Mouse (Mus musculus): ENCODE results near the gene Sppl2c. TPM values are rescaled to one million over a fixed set of nuclear protein-coding genes. Genes with fewer than 3 reads are reported as not detected.
"Not testable (repeated sequence)": the region's sequence is repeated elsewhere in the genome, so short reads cannot be mapped to it uniquely, and the experiment has no call there.

Gene Sppl2c
- polyA plus RNA-seq, 1 experiment from 2014 or later: not detected

DNA sequence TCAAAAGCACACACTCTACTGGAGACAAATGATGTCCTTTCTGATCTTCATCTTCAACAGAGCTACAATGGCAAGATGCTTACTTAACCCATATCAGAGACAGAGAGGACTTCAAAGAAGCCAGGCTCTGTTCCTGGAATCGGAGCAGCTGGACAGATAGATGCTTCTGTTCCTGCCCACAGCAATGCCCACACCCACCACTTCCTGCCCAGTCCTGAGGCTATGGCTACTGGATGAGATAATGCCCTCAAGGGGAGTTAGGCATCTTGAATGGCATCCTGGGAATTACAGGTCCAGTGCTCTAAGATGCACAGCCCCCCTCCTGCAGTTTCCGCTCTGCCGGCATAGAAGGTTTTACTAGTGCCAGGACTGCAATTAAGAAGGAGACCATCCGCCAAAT is 20.4 kb downstream of the Sppl2c start:
- DNase-seq (ENCODE audit: low spot score): no peak
- Histone ChIP-seq H3K4me2 (no peak overlapping the region), H3K4me1 (replicated peaks; ENCODE audit: control insufficient read depth, insufficient read depth, low read length) (no peaks in the 10 kb centered on the region), H3K27ac (ENCODE audit: low read depth, low read length) (no peak overlapping the region), H3K9ac (ENCODE audit: low read depth, low read length) (no peak overlapping the region), H3K4me3 (ENCODE audit: low read depth, low read length) (no peak overlapping the region), H3K27me3 (replicated peaks; ENCODE audit: control insufficient read depth, insufficient read depth, low read length) (no peaks in the 10 kb centered on the region), H3K36me3 (ENCODE audit: control insufficient read depth, insufficient read depth, low read length) (no peaks in the 10 kb centered on the region), H3K9me3 (ENCODE audit: control insufficient read depth, low read length) (no peaks in the 10 kb centered on the region)
- WGBS: 73% methylated on average over 4 of the region's 4 CpGs
- no peak for ATAC-seq (replicated peaks; ENCODE audit: low FRiP score)

DNA sequence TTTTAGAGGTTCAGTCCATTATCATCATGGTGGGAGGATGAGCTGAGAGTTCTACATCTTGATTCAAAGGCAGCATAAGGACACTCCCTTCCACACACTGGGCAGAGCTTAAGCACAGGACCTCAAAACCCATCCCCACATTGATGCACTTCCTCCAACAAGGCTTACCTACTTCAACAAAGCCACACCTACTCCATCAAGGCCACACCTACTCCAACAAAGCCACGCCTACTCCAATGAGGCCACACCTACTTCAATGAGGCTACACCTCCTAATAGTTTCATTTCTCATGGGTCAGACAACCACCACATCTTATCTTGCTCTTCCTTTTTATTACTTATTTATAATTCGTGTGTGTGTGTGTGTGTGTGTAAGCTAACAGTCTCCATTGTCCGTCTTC is 22.9 kb downstream of the Sppl2c start:
- WGBS: 65% methylated on average over 3 of the region's 3 CpGs
- no peaks in the 10 kb centered on the region for H3K36me3 ChIP-seq (ENCODE audit: control insufficient read depth, insufficient read depth, low read length)
- H3K4me2 ChIP-seq: no peak overlapping the region
- no peak overlapping the region for H3K4me3 ChIP-seq (ENCODE audit: low read depth, low read length)
- H3K27me3 ChIP-seq (replicated peaks; ENCODE audit: control insufficient read depth, insufficient read depth, low read length): no peaks in the 10 kb centered on the region
- no peak overlapping the region for H3K27ac ChIP-seq (ENCODE audit: low read depth, low read length)
- H3K9me3 ChIP-seq (ENCODE audit: control insufficient read depth, low read length): no peaks in the 10 kb centered on the region
- H3K4me1 ChIP-seq (replicated peaks; ENCODE audit: control insufficient read depth, insufficient read depth, low read length): no peaks in the 10 kb centered on the region
- DNase-seq (ENCODE audit: low spot score) (no peak), ATAC-seq (replicated peaks; ENCODE audit: low FRiP score) (no peak)
- no peak overlapping the region for H3K9ac ChIP-seq (ENCODE audit: low read depth, low read length)

DNA sequence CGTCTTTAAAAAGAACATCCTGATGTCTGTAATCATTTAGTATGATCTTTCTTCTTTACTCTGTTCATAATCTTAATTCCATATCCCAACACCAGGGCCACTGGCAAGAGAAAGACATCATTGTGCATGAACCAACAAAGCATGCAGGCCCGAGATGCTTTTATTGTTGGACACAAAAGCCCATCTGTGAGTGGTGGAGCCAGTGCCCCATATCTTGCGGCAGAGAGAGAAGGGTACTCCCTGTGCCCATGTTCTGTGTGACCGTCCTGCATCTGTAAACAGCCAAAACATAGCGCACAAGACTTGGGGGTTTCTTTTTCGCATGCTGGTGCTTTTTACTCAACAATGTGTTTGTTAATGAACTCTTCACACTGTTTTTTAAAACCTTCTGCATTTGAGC is 25.1 kb downstream of the Sppl2c start:
- H3K4me3 ChIP-seq (ENCODE audit: low read depth, low read length): no peak overlapping the region
- DNase-seq (ENCODE audit: low spot score) (no peak), ATAC-seq (replicated peaks; ENCODE audit: low FRiP score) (no peak)
- no peaks in the 10 kb centered on the region for H3K27me3 ChIP-seq (replicated peaks; ENCODE audit: control insufficient read depth, insufficient read depth, low read length)
- H3K9me3 ChIP-seq (ENCODE audit: control insufficient read depth, low read length): no peaks in the 10 kb centered on the region
- H3K36me3 ChIP-seq (ENCODE audit: control insufficient read depth, insufficient read depth, low read length): no peaks in the 10 kb centered on the region
- no peak overlapping the region for H3K9ac ChIP-seq (ENCODE audit: low read depth, low read length)
- H3K4me1 ChIP-seq (replicated peaks; ENCODE audit: control insufficient read depth, insufficient read depth, low read length): no peaks in the 10 kb centered on the region
- no peak overlapping the region for H3K4me2 ChIP-seq
- WGBS: 79% methylated on average over 6 of the region's 6 CpGs
- H3K27ac ChIP-seq (ENCODE audit: low read depth, low read length): no peak overlapping the region

DNA sequence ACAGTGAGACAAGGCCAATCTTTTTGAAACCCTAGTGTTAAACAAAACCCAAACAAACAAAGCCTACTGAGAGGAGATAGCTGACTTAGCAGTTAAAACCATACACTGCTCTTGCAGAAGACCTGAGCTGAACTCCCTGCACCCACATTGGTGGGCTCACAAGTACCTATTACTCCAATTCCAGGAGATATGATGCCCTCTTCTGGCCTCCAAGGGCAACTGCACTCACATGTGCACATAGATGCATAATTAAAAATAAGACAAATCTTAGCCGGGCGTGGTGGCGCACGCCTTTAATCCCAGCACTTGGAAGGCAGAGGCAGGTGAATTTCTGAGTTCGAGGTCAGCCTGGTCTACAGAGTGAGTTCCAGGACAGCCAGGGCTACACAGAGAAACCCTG is 28.0 kb downstream of the Sppl2c start:
- ATAC-seq (replicated peaks; ENCODE audit: low FRiP score); H3K36me3 ChIP-seq (ENCODE audit: control insufficient read depth, insufficient read depth, low read length); DNase-seq (ENCODE audit: low spot score); H3K9ac ChIP-seq (ENCODE audit: low read depth, low read length); H3K4me3 ChIP-seq (ENCODE audit: low read depth, low read length); H3K27ac ChIP-seq (ENCODE audit: low read depth, low read length); H3K4me2 ChIP-seq; H3K9me3 ChIP-seq (ENCODE audit: control insufficient read depth, low read length); H3K27me3 ChIP-seq (replicated peaks; ENCODE audit: control insufficient read depth, insufficient read depth, low read length); H3K4me1 ChIP-seq (replicated peaks; ENCODE audit: control insufficient read depth, insufficient read depth, low read length): not testable (repeated sequence)
- WGBS: 94% methylated on average over 5 of the region's 5 CpGs

DNA sequence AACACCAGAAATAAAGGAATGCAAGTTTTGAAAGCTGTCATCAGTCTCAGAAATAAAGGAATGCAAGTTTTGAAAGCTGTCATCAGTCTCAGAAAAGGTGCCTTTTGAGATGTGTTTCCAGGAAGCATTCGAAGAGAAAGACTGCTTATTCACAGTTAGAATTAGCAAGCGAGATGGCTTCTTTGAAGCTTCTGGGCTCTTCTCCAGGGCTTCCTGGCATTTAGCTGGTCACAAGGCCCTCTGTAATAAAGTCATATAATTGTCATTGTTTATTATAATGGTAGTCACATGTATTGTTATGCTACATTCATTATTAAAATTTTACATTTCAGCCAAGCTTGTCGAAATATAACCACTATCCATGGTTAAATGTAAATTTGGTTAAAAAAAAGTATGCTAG is 31.9 kb downstream of the Sppl2c start:
- DNase-seq (ENCODE audit: low spot score) (no peak), ATAC-seq (replicated peaks; ENCODE audit: low FRiP score) (no peak)
- 71% methylated on average over 3 of the region's 3 CpGs for WGBS
- no peak overlapping the region for H3K27ac ChIP-seq (ENCODE audit: low read depth, low read length)
- no peaks in the 10 kb centered on the region for H3K36me3 ChIP-seq (ENCODE audit: control insufficient read depth, insufficient read depth, low read length)
- H3K4me1 ChIP-seq (replicated peaks; ENCODE audit: control insufficient read depth, insufficient read depth, low read length): no peaks in the 10 kb centered on the region
- H3K9me3 ChIP-seq (ENCODE audit: control insufficient read depth, low read length): no peaks in the 10 kb centered on the region
- no peak overlapping the region for H3K9ac ChIP-seq (ENCODE audit: low read depth, low read length)
- H3K27me3 ChIP-seq (replicated peaks; ENCODE audit: control insufficient read depth, insufficient read depth, low read length): no peaks in the 10 kb centered on the region
- H3K4me3 ChIP-seq (ENCODE audit: low read depth, low read length): no peak overlapping the region
- H3K4me2 ChIP-seq: no peak overlapping the region

DNA sequence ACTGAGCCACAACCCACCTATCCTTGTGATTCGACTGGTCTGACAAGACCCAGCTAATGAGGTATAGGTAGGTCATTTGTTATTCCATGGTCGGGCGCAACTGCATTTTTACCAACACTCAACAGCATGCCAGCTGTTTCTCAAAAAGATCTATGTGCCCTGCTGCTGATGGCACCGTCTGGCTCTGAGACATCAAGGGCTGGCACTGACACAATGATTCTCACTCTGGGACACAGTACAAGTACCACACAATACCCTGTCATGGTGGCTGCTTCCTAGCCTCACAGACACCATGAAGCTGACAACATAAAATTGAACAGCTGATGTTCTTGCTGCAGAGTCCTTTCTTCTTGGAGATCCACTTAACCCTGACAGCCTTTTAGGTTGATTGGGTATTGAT is 34.2 kb downstream of the Sppl2c start:
- 69% methylated on average over 4 of the region's 4 CpGs for WGBS
- Histone ChIP-seq H3K4me2 (no peak overlapping the region), H3K9ac (ENCODE audit: low read depth, low read length) (no peak overlapping the region), H3K4me3 (ENCODE audit: low read depth, low read length) (no peak overlapping the region), H3K9me3 (ENCODE audit: control insufficient read depth, low read length) (no peaks in the 10 kb centered on the region), H3K27ac (ENCODE audit: low read depth, low read length) (no peak overlapping the region), H3K4me1 (replicated peaks; ENCODE audit: control insufficient read depth, insufficient read depth, low read length) (no peaks in the 10 kb centered on the region), H3K27me3 (replicated peaks; ENCODE audit: control insufficient read depth, insufficient read depth, low read length) (no peaks in the 10 kb centered on the region), H3K36me3 (ENCODE audit: control insufficient read depth, insufficient read depth, low read length) (no peaks in the 10 kb centered on the region)
- no peak for DNase-seq (ENCODE audit: low spot score)
- no peak for ATAC-seq (replicated peaks; ENCODE audit: low FRiP score)

DNA sequence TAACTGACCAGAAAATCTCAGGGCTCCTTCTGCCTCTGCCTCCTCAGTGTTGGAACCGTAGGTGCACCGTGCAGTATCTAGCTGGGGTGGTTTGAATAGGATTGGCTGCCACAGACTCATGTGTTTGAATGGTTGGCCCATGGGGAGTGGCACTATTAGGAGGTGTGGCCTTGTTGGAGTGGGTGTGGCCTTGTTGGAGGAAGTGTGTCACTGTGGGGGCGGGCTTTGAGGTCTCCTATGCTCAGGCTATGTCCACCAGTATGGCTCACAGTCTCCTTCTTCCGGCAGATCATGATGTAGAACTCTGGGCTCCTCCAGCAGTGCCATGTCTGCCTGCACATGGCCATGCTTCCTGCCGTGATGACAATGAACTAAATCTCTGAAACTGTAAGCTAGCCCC is 35.6 kb downstream of the Sppl2c start:
- no peak overlapping the region for H3K27ac ChIP-seq (ENCODE audit: low read depth, low read length)
- 74% methylated on average over 5 of the region's 5 CpGs for WGBS
- no peaks in the 10 kb centered on the region for H3K27me3 ChIP-seq (replicated peaks; ENCODE audit: control insufficient read depth, insufficient read depth, low read length)
- no peak overlapping the region for H3K4me2 ChIP-seq
- H3K36me3 ChIP-seq (ENCODE audit: control insufficient read depth, insufficient read depth, low read length): no peaks in the 10 kb centered on the region
- H3K4me1 ChIP-seq (replicated peaks; ENCODE audit: control insufficient read depth, insufficient read depth, low read length): no peaks in the 10 kb centered on the region
- no peaks in the 10 kb centered on the region for H3K9me3 ChIP-seq (ENCODE audit: control insufficient read depth, low read length)
- no peak overlapping the region for H3K4me3 ChIP-seq (ENCODE audit: low read depth, low read length)
- ATAC-seq (replicated peaks; ENCODE audit: low FRiP score) (no peak), DNase-seq (ENCODE audit: low spot score) (no peak)
- H3K9ac ChIP-seq (ENCODE audit: low read depth, low read length): no peak overlapping the region

DNA sequence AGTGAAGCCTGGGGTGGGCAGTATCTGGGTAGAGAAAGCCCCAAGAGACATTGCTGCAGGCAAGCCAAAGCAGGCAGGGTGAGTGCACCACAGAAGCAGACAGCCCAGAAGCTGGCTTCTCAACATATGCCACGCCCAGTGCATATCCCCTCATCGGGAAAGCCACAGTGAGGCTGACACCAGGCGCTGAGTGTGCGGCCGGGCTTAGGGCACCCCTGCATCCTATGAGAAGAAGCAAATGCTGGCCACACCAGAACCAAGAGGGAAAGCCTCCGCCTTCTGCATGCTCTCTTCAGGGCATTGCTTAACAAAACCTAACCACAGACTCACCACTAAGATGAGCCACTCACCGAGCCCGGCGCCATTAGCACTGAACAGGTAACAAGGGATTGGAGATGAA is 37.2 kb downstream of the Sppl2c start:
- H3K27ac ChIP-seq (ENCODE audit: low read depth, low read length): no peak overlapping the region
- H3K27me3 ChIP-seq (replicated peaks; ENCODE audit: control insufficient read depth, insufficient read depth, low read length): no peaks in the 10 kb centered on the region
- DNase-seq (ENCODE audit: low spot score) (no peak), ATAC-seq (replicated peaks; ENCODE audit: low FRiP score) (no peak)
- 74% methylated on average over 9 of the region's 9 CpGs for WGBS
- no peak overlapping the region for H3K4me2 ChIP-seq
- H3K4me1 ChIP-seq (replicated peaks; ENCODE audit: control insufficient read depth, insufficient read depth, low read length): no peaks in the 10 kb centered on the region
- no peak overlapping the region for H3K4me3 ChIP-seq (ENCODE audit: low read depth, low read length)
- H3K9me3 ChIP-seq (ENCODE audit: control insufficient read depth, low read length): no peaks in the 10 kb centered on the region
- H3K9ac ChIP-seq (ENCODE audit: low read depth, low read length): no peak overlapping the region
- H3K36me3 ChIP-seq (ENCODE audit: control insufficient read depth, insufficient read depth, low read length): no peaks in the 10 kb centered on the region

DNA sequence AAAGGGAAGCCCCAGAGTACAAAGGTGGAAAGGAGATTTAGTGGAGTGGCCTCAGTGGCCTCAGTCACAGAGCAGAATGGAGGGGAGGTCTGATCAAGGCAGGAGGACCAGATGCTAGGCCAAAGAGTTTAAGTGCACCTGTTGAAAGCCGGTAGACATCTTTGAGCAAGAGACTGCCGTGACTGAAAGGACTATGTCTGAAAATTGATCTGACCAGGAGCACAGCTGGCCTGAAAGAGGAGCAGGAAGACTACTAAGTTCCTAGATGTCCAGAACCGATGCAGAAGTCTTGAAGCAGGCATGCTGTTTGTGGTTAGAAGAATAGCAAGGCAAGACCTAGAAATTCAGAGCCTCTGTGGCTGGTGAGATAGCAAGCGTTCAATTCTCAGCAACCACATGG is 43.3 kb downstream of the Sppl2c start:
- Histone ChIP-seq H3K4me1 (replicated peaks; ENCODE audit: control insufficient read depth, insufficient read depth, low read length) (peaks cover 13% of the 10 kb centered on the region), H3K27me3 (replicated peaks; ENCODE audit: control insufficient read depth, insufficient read depth, low read length) (peaks cover 43% of the 10 kb centered on the region)
- WGBS: 59% methylated on average over 4 of the region's 4 CpGs

More for the DNA sequence above, 43.3 kb downstream of the Sppl2c start:
- Histone ChIP-seq H3K9me3 (ENCODE audit: control insufficient read depth, low read length) (no peaks in the 10 kb centered on the region), H3K9ac (ENCODE audit: low read depth, low read length) (no peak overlapping the region), H3K4me3 (ENCODE audit: low read depth, low read length) (no peak overlapping the region), H3K27ac (ENCODE audit: low read depth, low read length) (no peak overlapping the region), H3K36me3 (ENCODE audit: control insufficient read depth, insufficient read depth, low read length) (no peaks in the 10 kb centered on the region), H3K4me2 (no peak overlapping the region)
- DNase-seq (ENCODE audit: low spot score) (no peak), ATAC-seq (replicated peaks; ENCODE audit: low FRiP score) (no peak)

Measured in liver, embryonic 11.5 days (tissue).